Mouse (Mus musculus) R1 (cell line): ENCODE results near the gene Tanc2.

Experiments
- DNase-seq: peaks from one replicate; pipeline ENCODE4 v3.0.0-alpha.2; 2018; ENCODE audit warnings: low read depth, low spot score

The Tanc2 gene

GRCm38 (mm10) chr11:105828175-105828574 is 238.4 kb downstream of the Tanc2 start:
- no peak for DNase-seq

- DNase-seq, result no peak
Observed at GRCm38 (mm10) chr11:105835209-105835608, 245.4 kb downstream of the Tanc2 start.

- DNase-seq, result no peak
Observed at GRCm38 (mm10) chr11:105836344-105836891, 246.6 kb downstream of the Tanc2 start.

GRCm38 (mm10) chr11:105837962-105838361 is 248.2 kb downstream of the Tanc2 start:
- DNase-seq, result no peak

GRCm38 (mm10) chr11:105845901-105846300 is 256.1 kb downstream of the Tanc2 start:
- DNase-seq, result no peak

- no peak for DNase-seq
Observed at GRCm38 (mm10) chr11:105855504-105855903, 265.7 kb downstream of the Tanc2 start.

- no peak for DNase-seq
Observed at GRCm38 (mm10) chr11:105858063-105858462, 268.3 kb downstream of the Tanc2 start.

- DNase-seq, result no peak
Observed at GRCm38 (mm10) chr11:105885558-105885957, 295.8 kb downstream of the Tanc2 start.

- no peak for DNase-seq
Observed at GRCm38 (mm10) chr11:105887281-105887680, 297.5 kb downstream of the Tanc2 start.

- DNase-seq, result peak; percentile 84
Observed at GRCm38 (mm10) chr11:105899151-105899550, 309.4 kb downstream of the Tanc2 start.

- DNase-seq, result no peak
Observed at GRCm38 (mm10) chr11:105901501-105901900, 311.7 kb downstream of the Tanc2 start.

GRCm38 (mm10) chr11:105902956-105903355 is 313.2 kb downstream of the Tanc2 start:
- DNase-seq, result no peak

- DNase-seq, result no peak
Observed at GRCm38 (mm10) chr11:105905529-105906213, 315.9 kb downstream of the Tanc2 start.

GRCm38 (mm10) chr11:105907381-105907780 is 317.6 kb downstream of the Tanc2 start:
- DNase-seq, result no peak

- DNase-seq, result no peak
Observed at GRCm38 (mm10) chr11:105908926-105909325, 319.1 kb downstream of the Tanc2 start.

- peak; percentile 45 for DNase-seq
Observed at GRCm38 (mm10) chr11:105909617-105910016, 319.8 kb downstream of the Tanc2 start.

- no peak for DNase-seq
Observed at GRCm38 (mm10) chr11:105911149-105911548, 321.4 kb downstream of the Tanc2 start.

- peak; percentile 73 for DNase-seq
Observed at GRCm38 (mm10) chr11:105911592-105912375, 322.0 kb downstream of the Tanc2 start.

- peak; percentile 47 for DNase-seq
Observed at GRCm38 (mm10) chr11:105913580-105913979, 323.8 kb downstream of the Tanc2 start.

GRCm38 (mm10) chr11:105920098-105920785 is 330.5 kb downstream of the Tanc2 start:
- no peak for DNase-seq

GRCm38 (mm10) chr11:105920836-105921235 is 331.1 kb downstream of the Tanc2 start:
- no peak for DNase-seq

GRCm38 (mm10) chr11:105921275-105921674 is 331.5 kb downstream of the Tanc2 start:
- DNase-seq, result no peak
